Mouse (Mus musculus): ENCODE data around the gene Isl2. TPM values are rescaled to one million over a fixed set of nuclear protein-coding genes. Genes with fewer than 3 reads are reported as not detected.

Isl2 gene
- total RNA-seq (2021): not detected
- long read RNA-seq, experiment 1: 0 reads
- long read RNA-seq, experiment 2: 0 reads

DNA sequence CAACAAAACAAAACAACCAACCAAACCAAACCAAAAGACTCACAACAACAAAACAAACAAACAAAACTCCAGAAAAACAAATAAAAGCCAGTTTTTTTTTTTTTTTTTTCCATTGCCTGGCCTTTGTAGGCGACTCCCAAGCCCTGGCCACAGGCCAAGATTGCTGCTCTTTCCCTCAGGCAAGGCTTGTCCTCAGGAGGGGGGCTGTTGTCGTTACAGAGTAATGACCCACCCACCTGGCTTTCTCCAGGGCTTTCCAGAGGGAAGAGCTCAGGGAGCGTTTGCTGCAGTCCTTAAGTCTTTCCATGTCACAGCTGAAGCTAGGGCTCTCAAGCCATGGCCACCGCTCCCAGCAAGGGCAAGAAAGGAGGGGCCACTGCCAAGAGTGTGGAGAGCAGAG lies at the start of gene Isl2:
Gene Isl2, plus strand, starts transcription at position 296 of the 400 bp plus-strand sequence.
- no peak for DNase-seq (ENCODE audit: low spot score in 2 of 2)

DNA sequence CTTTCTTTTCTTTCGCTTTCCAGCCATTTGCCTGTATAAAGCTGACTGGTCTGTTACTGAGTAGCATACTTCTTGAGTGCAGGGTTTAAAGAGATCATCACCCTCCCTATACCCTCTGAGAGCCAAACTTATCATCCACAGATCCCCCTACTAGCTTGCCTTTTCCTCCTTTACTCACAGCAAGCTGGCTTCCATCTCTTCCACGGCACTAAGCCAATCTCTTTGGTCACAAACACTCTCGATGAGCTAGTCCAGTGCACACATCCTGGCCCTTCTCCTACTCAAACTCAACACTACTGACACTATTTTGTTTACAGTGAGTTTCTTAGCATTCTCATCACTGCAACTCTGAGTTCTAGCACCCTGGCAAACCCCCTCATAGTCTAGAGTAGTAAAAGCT lies 30.6 kb upstream of the Isl2 start:
- DNase-seq (ENCODE audit: low spot score in 2 of 2): no peak

DNA sequence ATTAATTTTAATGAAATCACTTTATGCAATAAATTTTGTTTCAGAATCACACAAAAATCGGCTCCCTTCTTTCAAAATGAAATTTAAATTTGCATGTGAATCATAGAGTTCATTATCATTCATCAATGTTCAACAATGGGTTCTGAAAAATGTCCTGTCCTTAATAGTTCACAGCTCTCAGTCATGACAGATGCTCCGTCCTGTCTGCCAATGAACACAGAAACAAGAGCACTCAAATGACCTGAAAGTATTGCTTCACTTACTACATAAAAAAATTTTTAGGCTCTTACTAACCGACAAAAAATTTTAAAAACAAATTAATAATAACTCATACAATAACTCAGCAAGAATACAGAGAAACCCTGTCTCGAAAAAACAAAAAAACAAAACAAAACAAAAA lies 29.8 kb upstream of the Isl2 start:
- DNase-seq (ENCODE audit: low spot score in 2 of 2): no peak

DNA sequence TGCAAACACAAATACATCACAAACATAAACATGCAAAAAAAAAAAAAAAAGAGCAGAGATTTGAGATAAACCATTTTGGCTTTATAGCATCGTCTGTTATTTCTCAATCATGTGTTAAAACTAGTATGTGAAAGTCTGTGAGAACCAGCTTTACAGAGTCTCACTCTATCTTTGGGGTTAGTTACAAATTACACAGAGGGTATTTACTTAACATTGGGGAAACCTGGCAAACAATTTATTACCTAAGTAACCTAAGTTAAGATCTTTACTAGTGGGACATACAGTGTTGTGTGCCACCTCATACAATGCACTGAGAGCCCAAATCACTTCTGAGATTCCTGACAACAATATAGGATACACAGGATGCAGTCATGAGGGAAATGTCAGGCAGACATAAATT lies 28.7 kb upstream of the Isl2 start:
- no peak for DNase-seq (ENCODE audit: low spot score in 2 of 2)

DNA sequence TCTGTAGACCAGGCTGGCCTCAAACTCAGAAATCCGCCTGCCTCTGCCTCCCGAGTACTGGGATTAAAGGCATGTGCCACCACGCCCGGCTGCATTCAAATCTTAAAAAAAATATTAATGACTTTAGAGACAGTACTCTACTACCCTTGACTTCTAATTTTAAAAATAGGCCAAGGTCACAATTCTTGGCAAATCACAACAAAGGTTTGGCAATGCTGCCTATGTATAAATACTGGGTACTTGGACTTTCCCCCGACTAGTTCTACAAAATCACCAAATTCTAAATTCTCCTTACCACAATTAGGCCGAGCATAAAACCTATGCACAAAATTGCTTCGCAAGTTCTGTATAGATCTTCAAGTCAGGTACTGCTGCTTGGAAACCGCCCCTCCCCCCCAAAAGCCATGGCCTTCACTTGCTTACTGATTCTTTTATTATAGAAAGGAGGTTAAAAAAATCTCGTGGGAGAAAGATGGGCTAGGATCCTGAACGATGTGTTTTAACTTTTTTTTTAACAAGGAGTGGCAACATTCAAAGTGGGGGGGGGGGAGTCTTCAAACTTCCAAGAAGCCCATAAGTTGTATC lies 27.7 kb upstream of the Isl2 start:
- no peak for DNase-seq (ENCODE audit: low spot score in 2 of 2)

DNA sequence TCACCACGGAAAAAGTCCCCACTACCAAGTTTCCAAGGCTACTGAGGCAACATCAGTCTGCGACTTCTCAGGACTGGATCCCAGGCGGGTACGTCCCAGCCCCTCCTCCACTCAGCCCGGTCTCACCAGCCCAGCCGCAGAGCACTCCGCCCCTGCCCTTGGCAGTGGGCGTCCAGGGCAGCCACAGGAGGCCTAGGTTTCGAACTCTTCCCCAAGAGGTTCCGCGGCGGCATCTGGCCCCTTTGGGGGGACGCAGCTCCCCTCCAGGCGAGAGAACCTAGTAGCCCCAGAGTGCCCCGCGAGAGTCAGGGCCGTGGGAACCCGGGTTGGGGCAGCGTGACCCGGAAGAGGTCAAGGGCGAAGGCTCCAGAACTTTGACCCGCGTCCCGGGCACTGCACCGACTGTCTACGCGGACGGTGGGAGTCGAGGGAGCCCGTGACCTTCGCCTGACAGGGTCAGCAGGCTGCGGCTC lies 26.9 kb upstream of the Isl2 start:
- DNase-seq (ENCODE audit: low spot score in 2 of 2): peak in 1 of 2 experiments; percentile 30

DNA sequence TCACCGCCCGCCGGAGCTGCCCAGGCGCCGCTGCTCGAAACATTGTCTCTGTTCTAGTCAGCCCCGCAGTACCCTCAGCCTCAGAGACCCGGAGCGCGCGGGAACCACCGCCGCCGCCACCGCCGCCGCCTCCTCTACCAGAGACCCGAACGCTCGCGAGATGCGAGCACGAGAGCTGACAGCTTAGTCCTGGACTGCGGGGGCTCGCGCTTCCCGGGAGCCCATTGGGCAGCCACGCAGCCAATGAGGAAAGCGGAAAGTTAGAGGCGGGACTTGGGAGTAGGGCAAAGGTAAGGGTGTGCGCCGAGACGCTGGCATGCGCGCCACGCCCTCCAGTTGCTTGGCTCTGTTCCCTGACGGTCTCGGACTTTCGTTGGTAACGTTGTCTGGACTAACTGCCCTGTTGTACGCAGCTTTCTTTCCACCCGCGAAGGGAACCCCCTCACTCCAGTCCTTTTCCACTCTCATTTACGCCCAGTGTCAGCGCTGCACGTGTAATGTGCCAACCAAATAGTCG lies 26.4 kb upstream of the Isl2 start, which contains the start of gene Etfa:
Gene Etfa, minus strand, starts transcription at position 217 of the 517 bp plus-strand sequence.
- DNase-seq (ENCODE audit: low spot score in 2 of 2): peak; percentile 92 to 95

DNA sequence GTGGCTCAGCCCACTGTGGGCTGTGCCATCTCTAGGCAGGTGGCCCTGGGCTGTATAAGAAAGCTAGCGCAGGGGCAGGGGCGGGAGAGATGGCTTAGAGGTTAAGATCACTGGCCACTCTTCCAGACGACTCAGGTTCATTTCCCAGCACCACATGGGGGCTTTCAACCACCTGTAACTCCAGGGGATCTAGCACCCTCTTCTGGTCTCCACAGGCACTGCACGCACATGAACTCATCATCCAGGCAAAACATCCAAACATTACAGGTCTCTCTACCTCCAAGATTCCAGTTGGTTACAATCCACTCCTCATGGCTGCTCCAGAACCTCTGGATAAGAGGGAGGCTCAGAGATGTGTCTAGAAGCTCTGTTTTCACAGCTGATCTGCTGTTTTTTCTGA lies 12.8 kb upstream of the Isl2 start:
- no peak for DNase-seq (ENCODE audit: low spot score in 2 of 2)

DNA sequence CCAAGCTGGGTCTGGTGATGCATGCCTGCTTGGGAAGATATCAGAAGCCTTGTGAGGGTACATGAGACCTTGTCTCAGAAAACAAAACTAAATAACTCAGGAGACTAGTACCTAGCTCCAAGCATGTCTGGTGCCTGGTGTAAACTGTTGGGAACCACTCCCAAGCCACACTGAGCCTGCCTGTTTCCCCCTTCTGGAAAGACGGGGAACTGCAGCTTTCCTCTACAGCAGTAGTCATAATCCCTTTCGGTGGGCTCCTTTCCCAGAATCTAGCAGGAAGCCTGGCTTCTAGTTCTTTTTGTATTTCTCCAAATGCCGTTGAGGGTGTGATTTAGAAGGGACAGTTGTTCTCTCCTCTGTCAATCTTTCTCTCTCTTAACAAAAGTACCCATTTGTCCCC lies 2.6 kb upstream of the Isl2 start:
- peak; percentile 28 to 57 for DNase-seq (ENCODE audit: low spot score in 2 of 2)

DNA sequence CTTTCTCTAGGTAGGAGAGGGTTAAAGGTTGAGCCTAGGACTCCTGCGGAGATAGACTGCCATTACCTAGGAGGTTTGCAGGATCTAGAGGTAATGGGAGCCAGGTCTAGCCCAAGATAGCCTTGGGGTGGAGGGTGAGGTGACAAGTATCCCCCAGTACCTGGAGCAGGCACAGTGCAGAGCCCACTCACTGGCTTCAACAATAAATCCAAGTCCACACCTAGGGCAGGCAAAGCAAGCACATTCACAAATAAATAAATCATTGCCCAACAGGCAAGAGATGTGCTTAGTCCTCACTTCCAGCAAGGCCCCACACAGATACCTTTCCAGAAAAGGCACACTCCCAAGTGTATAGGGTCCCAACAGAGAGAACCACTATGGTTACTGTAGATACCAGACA lies 534 bp downstream of the Isl2 start:
- no peak for DNase-seq (ENCODE audit: low spot score in 2 of 2)

DNA sequence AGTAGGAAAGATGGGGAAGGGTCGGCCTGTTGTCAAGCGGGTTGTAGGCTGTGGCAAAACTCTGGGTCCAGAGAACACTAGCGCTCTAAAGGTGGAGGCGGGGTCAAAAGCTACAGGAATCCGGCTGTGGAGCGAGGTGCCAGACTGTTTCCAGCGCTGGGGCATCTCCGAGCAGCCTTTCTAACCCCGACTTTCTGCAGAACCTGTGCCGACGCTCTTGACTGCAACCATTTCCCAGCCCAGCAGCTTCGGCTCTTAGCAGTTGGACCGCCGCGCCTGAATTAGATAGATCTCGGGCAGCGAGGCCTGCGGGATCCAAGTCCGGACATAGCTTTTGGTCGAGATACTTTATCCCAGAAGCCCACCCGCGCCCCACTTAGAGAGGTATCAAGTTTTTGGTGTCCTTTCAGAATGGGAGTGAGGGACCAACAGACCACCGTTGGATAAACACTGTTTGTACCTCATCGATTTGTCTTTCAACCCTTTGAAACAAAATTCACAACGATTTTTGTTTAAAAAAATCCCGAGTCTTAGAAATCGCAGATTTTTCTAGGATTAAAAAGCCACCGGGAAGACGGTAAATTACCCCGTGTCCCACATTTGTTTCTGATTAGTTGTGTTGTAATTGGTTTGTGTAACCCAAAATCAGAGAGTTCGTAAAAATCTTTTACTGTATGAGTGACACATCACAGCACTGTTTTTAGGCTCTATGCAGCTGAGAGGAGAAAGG lies 1.4 kb downstream of the Isl2 start:
- DNase-seq (ENCODE audit: low spot score in 2 of 2): no peak

DNA sequence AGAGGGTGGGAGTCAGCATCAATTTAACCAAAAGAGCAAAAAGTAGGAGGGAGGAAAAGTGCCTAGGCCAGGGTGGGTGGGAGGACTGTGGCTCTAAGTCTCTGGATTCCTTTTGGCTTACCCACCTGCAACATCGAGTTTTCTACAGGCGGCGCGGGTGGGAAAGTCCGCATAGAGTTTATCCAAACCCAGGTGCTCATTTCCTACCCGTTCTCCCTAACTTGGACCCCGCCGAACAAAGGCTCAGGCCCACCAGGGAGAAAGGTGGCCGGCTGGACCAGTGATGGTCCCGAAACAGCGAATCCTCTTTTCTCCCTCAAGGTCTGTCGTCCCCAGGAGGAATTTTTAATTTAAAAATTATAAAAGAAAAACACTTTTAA lies 1.9 kb downstream of the Isl2 start:
- DNase-seq (ENCODE audit: low spot score in 2 of 2): peak in 1 of 2 experiments; percentile 5

DNA sequence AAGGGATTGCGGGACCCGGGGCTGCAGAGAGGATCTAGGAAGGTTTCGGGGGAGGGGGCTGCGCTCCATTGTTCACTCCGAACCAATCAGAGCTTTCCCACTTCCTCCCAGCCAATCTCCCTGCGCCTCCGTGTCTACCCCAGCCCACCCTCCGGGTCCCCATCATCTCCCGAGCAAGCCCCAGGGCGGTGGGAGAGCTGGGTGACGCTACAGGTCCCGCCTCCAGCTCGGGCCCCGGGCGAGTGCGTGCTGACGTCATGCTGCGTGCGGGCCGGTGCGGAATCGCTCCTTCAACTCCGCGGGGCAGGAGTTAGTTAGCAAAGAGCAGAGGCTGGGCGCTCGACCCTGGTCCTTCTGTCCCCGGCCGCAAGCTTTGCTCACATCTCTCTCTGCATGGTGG lies 2.4 kb downstream of the Isl2 start:
- peak in 1 of 2 experiments; percentile 7 for DNase-seq (ENCODE audit: low spot score in 2 of 2)

DNA sequence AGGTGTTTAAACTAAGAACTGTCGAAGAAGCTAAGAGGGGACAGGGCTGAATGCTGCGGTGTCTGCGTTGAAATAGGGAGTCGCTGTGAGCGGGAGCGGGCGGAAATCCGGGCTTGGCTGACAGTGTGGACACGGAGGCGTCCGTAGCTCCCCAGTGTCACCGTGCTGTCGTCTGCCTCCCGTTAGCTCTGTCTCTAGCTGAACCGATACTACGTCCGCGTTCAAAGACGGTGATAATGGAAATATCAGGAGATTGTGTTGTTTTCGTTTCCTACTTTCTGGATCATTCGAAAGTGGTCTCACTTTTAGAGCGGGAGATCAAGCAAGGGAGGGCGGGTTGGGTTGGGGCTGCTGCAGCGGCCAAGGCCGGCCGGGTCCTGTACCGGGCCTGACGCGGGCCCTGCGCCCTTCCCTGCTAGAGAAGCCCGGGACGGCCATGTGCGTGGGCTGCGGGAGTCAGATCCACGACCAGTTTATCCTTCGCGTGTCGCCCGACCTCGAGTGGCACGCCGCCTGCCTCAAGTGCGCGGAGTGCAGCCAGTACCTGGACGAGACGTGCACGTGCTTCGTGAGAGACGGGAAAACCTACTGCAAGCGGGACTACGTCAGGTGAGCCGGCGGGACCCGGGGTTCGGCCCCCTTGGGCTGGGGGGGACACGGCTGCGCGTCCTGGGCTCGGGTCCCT lies 3.4 kb downstream of the Isl2 start:
- peak in 1 of 2 experiments; percentile 18 for DNase-seq (ENCODE audit: low spot score in 2 of 2)

DNA sequence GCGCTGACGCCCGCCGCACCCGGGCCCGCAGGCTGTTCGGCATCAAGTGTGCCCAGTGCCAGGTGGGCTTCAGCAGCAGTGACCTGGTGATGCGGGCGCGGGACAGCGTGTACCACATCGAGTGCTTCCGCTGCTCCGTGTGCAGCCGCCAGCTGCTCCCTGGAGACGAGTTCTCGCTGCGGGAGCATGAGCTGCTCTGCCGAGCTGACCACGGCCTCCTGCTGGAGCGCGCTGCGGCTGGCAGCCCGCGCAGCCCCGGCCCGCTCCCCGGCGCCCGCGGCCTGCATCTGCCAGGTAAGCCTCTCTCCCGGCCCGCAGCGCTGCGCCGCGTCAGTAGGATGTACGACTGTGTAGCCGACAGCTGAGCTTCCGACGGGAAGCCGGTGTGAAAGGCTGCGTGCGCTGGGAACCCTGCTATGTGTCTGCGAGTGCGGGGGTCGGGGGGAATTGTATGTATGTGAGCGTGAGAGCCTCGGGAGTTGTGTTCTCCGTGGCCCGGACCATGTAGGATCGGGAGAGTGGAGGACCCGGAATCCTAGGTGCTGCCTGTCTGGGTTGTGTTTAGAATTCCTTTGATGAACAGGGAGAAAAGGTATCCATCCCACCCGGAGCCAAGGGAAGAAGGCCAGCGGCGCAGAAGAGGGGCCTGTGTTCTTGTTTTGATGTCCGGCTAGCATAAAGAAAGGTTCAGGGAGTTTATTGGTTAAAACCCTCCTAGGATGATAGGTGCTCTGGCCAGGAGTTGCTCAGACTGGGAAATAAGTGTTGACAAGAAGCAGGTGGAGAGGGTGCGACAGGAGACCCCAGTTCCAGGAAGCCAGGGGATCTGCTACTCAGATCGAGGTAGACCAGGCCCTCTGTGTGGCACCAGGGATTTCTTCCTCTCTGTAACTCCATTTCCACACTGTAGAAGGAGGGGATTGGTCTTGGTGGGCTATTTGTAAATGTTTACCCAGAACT lies 4.2 kb downstream of the Isl2 start:
- DNase-seq (ENCODE audit: low spot score in 2 of 2): peak in 1 of 2 experiments; percentile 3

DNA sequence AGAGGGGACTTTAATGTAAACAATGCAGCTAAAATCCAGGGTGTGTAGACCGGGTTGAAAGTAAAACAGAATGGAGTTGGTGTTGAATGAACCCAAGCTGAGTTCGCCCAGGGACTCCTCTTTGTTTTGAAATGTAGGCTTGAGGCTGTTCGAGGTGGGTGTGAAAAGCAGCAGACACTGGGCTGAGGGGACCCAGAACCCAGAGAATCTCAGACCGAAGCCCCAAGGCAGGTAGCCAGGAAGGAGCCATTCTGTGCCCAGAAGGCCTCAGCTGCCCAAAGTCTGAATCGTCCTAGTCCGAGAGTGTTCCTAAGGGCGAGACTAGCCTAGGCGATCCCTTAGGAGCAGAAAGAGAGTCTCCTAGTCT lies 4.8 kb downstream of the Isl2 start:
- peak in 1 of 2 experiments; percentile 12 for DNase-seq (ENCODE audit: low spot score in 2 of 2)

DNA sequence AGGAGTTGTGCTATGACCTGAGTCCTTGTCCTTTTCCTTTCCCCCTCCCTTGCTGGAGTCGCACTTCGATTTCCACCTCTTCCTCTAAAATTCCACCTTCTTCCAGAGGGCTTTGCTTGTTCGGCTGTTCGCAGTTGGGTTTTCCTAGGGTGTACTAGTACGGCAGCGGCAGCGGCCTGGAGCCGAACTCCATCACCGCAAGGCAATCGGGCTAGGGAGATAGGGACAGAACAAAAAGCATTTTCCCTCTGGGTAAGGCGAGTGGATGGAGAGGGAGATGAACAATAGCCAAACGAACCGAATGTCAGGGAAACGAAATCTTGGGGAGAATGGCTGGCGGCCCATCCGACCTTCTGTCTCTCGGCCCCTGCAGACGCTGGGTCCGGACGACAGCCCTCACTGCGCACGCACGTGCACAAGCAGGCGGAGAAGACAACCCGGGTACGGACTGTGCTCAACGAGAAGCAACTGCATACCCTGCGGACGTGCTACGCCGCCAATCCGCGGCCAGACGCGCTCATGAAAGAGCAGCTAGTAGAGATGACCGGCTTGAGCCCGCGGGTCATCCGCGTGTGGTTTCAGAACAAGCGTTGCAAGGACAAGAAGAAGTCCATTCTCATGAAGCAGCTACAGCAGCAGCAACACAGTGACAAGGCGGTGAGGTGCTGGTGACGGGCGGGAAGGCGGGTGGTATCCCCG lies 5.4 kb downstream of the Isl2 start:
- peak; percentile 5 to 18 for DNase-seq (ENCODE audit: low spot score in 2 of 2)

DNA sequence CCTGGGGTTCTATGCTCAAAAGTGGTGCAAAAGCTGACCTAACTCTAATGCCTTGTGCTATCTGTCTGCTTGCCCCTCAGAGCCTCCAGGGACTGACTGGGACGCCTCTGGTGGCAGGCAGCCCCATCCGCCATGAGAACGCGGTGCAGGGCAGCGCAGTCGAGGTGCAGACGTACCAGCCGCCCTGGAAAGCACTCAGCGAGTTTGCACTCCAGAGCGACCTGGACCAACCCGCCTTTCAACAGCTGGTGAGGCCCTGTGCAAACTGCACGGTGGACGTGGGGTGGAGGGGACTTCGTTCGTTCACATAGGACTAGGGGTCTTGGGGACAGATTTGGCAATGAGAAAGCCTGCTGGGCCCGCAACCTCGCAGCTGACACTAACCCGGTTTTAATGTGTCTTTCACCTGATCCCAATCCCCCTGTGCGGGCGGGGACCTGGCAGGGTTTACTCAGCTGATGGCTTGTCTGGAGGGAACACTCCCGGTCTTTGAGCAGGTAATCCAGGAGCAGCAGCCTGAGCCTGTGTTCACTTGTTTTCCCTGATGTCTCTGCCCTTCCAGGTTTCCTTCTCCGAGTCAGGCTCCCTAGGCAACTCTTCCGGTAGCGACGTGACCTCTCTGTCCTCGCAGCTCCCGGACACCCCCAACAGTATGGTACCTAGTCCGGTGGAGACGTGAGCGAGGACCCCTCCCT lies 6.5 kb downstream of the Isl2 start:
- DNase-seq (ENCODE audit: low spot score in 2 of 2): peak in 1 of 2 experiments; percentile 8

DNA sequence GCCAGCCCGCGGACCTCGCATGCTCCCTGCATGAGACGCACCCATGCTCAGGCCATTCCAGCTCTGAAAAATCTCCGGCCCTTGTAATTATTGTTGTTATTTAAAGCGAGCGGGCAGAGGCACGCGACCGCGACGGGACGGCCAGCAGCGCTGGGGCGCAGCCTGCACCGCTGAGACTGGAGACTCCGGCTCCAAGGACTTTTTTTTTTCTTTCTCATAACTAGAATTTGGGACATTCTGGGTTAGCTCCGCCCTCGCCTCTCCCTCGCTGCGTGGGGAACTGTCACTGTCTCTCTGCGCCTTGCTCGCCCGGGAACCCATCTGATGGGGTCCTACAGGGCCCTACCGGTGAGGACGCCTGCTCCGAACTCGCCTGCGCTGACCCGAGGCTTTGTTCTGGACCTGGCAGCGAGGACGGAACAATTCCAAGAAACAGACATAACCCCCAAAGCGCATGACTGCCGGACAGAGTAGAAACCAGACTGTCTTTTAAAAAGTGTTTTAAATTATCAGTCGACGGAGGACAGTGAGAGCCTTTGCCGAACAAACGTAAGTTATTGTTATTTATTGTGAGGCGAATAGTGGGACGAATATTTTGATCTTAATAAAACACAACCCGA lies 7.2 kb downstream of the Isl2 start:
- DNase-seq (ENCODE audit: low spot score in 2 of 2): peak in 1 of 2 experiments; percentile 4
